8 mouse cellular contexts compared by ENCODE assay signal in genomic region chr1:132476575-132476927, GRCm38 (mm10). TPM values are rescaled to one million over a fixed set of nuclear protein-coding genes. Genes with fewer than 3 reads are reported as not detected.
DNase-seq lines count a peak whose midpoint lies in the region; ATAC-seq and TF ChIP-seq lines count a peak whose summit lies in the region.

No protein-coding gene starts in this region.

- 0 out of 2 replicates have a peak, but pooled peaks have one; percentile 15 for ATAC-seq in cerebellum, adult (ENCODE audit: insufficient number of reproducible peaks, low FRiP score, low TSS enrichment)
- no peak; the same call in none of the 2 replicates for ATAC-seq in forebrain, embryonic 13.5 days
- ATAC-seq in liver, embryonic 13.5 days (ENCODE audit: low read depth): peak; percentile 57
- ATAC-seq in stomach, postnatal 0 days (ENCODE audit: low FRiP score, low TSS enrichment): peak; percentile 55

- TF ChIP-seq EP300 in stomach, postnatal 0 days (optimal IDR thresholded peaks at IDR 0.05): no peak

- H3K9ac ChIP-seq in forebrain, embryonic 13.5 days: peak overlapping the region; percentile 86
- peak overlapping the region; percentile 79 for H3K9ac ChIP-seq in liver, embryonic 13.5 days
- H3K9ac ChIP-seq in stomach, postnatal 0 days (ENCODE audit: low read length): peak overlapping the region; percentile 77

- peaks cover 37% of the 10 kb centered on the region for H3K4me1 ChIP-seq in forebrain, embryonic 13.5 days
- peaks cover 39% of the 10 kb centered on the region for H3K4me1 ChIP-seq in liver, embryonic 13.5 days (replicated peaks)
- H3K4me1 ChIP-seq in stomach, postnatal 0 days (replicated peaks; ENCODE audit: control insufficient read depth, insufficient read depth): 0 out of 2 replicates have a peak, but pooled peaks cover 3% of the 10 kb centered on the region

- H3K27me3 ChIP-seq in C2C12 (ENCODE audit: control insufficient read depth, insufficient read depth, insufficient read length): no peaks in the 10 kb centered on the region
- no peaks in the 10 kb centered on the region for H3K27me3 ChIP-seq in forebrain, embryonic 13.5 days
- no peaks in the 10 kb centered on the region for H3K27me3 ChIP-seq in liver, embryonic 13.5 days
- no peaks in the 10 kb centered on the region for H3K27me3 ChIP-seq in stomach, postnatal 0 days (ENCODE audit: control insufficient read depth, insufficient read depth, low read length)

- DNase-seq in cerebellum, adult 11-12 months: no peak
- no peak for DNase-seq in liver, embryonic 13.5 days
- DNase-seq in stomach, postnatal 0 days (ENCODE audit: low spot score): no peak
- no peak for DNase-seq in ovary, postnatal 36 days (ENCODE audit: low spot score)
- DNase-seq in spleen, postnatal 10 days (ENCODE audit: low spot score in 2 of 2): no peak

- H3K4me3 ChIP-seq in C2C12 (ENCODE audit: insufficient read depth, poor library complexity, severe bottlenecking): peak overlapping the region; percentile 96
- H3K4me3 ChIP-seq in forebrain, embryonic 13.5 days: peak overlapping the region; percentile 92
- H3K4me3 ChIP-seq in liver, embryonic 13.5 days (replicated peaks): peak overlapping the region; percentile 71
- H3K4me3 ChIP-seq in stomach, postnatal 0 days (ENCODE audit: low read depth, low read length): peak overlapping the region; percentile 70

- H3K36me3 ChIP-seq in C2C12 (ENCODE audit: control insufficient read depth, insufficient read depth): peaks cover 4% of the 10 kb centered on the region
- no peaks in the 10 kb centered on the region for H3K36me3 ChIP-seq in forebrain, embryonic 13.5 days (ENCODE audit: poor library complexity, severe bottlenecking)
- no peaks in the 10 kb centered on the region for H3K36me3 ChIP-seq in liver, embryonic 13.5 days
- H3K36me3 ChIP-seq in stomach, postnatal 0 days (ENCODE audit: control insufficient read depth, insufficient read depth, low read length): no peaks in the 10 kb centered on the region

- TF ChIP-seq CTCF in C2C12 (IDR thresholded peaks at IDR 0.05; ENCODE audit: control insufficient read depth, insufficient read depth, insufficient read length): no peak
- no peak for TF ChIP-seq CTCF in stomach, postnatal 0 days (IDR thresholded peaks at IDR 0.05; ENCODE audit: low read depth)

- H3K9me3 ChIP-seq in forebrain, embryonic 13.5 days (replicated peaks): no peaks in the 10 kb centered on the region
- H3K9me3 ChIP-seq in liver, embryonic 13.5 days (replicated peaks): no peaks in the 10 kb centered on the region
- H3K9me3 ChIP-seq in stomach, postnatal 0 days (ENCODE audit: control insufficient read depth, low read length): no peaks in the 10 kb centered on the region

- peaks cover 46% of the 10 kb centered on the region for H3K79me3 ChIP-seq in C2C12 (ENCODE audit: low read depth)

- peaks cover 54% of the 10 kb centered on the region for H3K79me2 ChIP-seq in C2C12 (ENCODE audit: control insufficient read depth, insufficient read depth)

- peak overlapping the region; percentile 79 for H3ac ChIP-seq in C2C12 (ENCODE audit: control insufficient read depth, insufficient read length, low read depth)

- peak overlapping the region; percentile 80 for H3K4me2 ChIP-seq in forebrain, embryonic 13.5 days
- peak overlapping the region; percentile 72 for H3K4me2 ChIP-seq in liver, embryonic 13.5 days
- H3K4me2 ChIP-seq in stomach, postnatal 0 days (replicated peaks; ENCODE audit: low read depth): peak overlapping the region; percentile 67

- WGBS in forebrain, embryonic 13.5 days: 6% methylated on average over 9 of the region's 9 CpGs
- 3% methylated on average over 9 of the region's 9 CpGs for WGBS in liver, embryonic 13.5 days (ENCODE audit: insufficient replicate concordance)
- WGBS in stomach, postnatal 0 days: 4% methylated on average over 9 of the region's 9 CpGs

- peak overlapping the region; percentile 15; the same call in 1 of the 2 replicates for H3K27ac ChIP-seq in forebrain, embryonic 13.5 days
- peak overlapping the region; percentile 73 for H3K27ac ChIP-seq in liver, embryonic 13.5 days
- peak overlapping the region; percentile 45; the same call in 1 of the 2 replicates for H3K27ac ChIP-seq in stomach, postnatal 0 days (replicated peaks)

TF ChIP-seq in C2C12, 6 proteins besides CTCF, POLR2A, EP300 and RAD21:
- TF ChIP-seq MYOG (IDR thresholded peaks at IDR 0.05; ENCODE audit: control insufficient read depth, extremely low read depth, insufficient read length) (no peak), MYOD1 (IDR thresholded peaks at IDR 0.05; ENCODE audit: control insufficient read depth, insufficient read length, low read depth) (no peak), USF1 (IDR thresholded peaks at IDR 0.05; ENCODE audit: low read depth) (no peak), FOSL1 (IDR thresholded peaks at IDR 0.05; ENCODE audit: insufficient read depth, low read length, poor library complexity, severe bottlenecking) (no peak), MAX (IDR thresholded peaks at IDR 0.05) (no peak), CEBPB (IDR thresholded peaks at IDR 0.05; ENCODE audit: low read depth) (no peak)

RNA-seq across cellular contexts. Expression of gene Rbbp5, which starts 0.6 kb away (rescaled TPM):
- 22.2 TPM for polyA plus RNA-seq in C2C12 (2012; fragmentation: generic; extraction: Trizol)
- 53.8 and 55.6 TPM in 2 replicates for polyA plus RNA-seq in forebrain, embryonic 13.5 days (2015; fragmentation: Nextera tagmentation; extraction: Ambion mirVana)
- polyA plus RNA-seq in liver, embryonic 13.5 days (2015; fragmentation: Nextera tagmentation; extraction: Ambion mirVana): 23.2 and 30.2 TPM in 2 replicates
- polyA plus RNA-seq in stomach, postnatal 0 days (2015; fragmentation: Nextera tagmentation; extraction: Ambion mirVana): 13.8 and 13.9 TPM in 2 replicates

RNA-seq across cellular contexts. Expression of gene Tmem81, which starts 29.5 kb away (rescaled TPM):
- polyA plus RNA-seq in C2C12 (2012; fragmentation: generic; extraction: Trizol): 1.3 TPM
- polyA plus RNA-seq in forebrain, embryonic 13.5 days (2015; fragmentation: Nextera tagmentation; extraction: Ambion mirVana): 0.92 and 1.4 TPM in 2 replicates
- 0.65 and 0.92 TPM in 2 replicates for polyA plus RNA-seq in liver, embryonic 13.5 days (2015; fragmentation: Nextera tagmentation; extraction: Ambion mirVana)
- polyA plus RNA-seq in stomach, postnatal 0 days (2015; fragmentation: Nextera tagmentation; extraction: Ambion mirVana): 0.56 and 0.76 TPM in 2 replicates

RNA-seq across cellular contexts. Expression of gene Dstyk, which starts 59.2 kb away (rescaled TPM):
- polyA plus RNA-seq in C2C12 (2012; fragmentation: generic; extraction: Trizol): 4.0 TPM
- 10.5 and 12.5 TPM in 2 replicates for polyA plus RNA-seq in forebrain, embryonic 13.5 days (2015; fragmentation: Nextera tagmentation; extraction: Ambion mirVana)
- 3.7 and 3.8 TPM in 2 replicates for polyA plus RNA-seq in liver, embryonic 13.5 days (2015; fragmentation: Nextera tagmentation; extraction: Ambion mirVana)
- polyA plus RNA-seq in stomach, postnatal 0 days (2015; fragmentation: Nextera tagmentation; extraction: Ambion mirVana): 5.2 and 5.5 TPM in 2 replicates

Comparison
In these comparisons a context has a peak if more than half of its experiments do, and no peak if none do; other contexts are left out.
1. H3K27ac ChIP-seq: peak in every context shown above with its lines; median percentile 73 in liver, embryonic 13.5 days; 45 in stomach, postnatal 0 days; 15 in forebrain, embryonic 13.5 days.